Mouse (Mus musculus): Measurements from ENCODE around the gene Chid1. TPM values are rescaled to one million over a fixed set of nuclear protein-coding genes. Genes with fewer than 3 reads are reported as not detected.
A peak's percentile ranks its signal among the peaks of the same experiment; 100 is the strongest.

The Chid1 gene
- polyA plus RNA-seq, 1 experiment = 37.9 TPM

DNA sequence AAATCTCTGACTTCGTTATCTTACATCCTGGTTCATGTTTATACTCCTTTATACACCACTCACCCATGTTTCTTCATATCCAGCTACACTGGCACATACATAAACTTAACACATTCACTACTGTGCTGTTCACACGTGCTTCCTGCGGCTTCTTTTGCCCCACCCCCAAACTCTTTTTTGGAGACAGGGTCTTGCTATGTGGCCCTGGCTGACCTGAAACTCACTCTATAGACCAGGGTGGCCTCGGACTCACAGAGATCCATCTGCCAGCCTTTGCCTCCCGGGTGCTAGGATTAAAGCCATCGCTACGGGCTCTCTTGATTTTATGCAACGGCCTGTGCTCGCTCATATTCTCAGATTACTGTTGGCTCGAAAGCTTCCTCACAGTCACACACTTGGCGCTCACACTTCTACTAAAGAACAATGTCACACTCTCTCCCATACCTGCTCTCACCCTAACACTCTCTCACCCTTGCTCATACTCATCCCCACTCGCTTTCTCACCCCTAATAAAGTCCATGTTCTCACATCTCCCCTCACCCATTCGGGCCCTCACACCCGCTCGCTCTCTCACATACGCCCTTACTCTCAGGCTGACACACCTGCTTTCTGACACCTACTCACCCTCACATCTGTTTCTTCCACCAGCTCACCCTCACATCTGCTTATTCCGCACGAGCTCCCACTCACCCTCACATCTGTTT is 653 bp downstream of the Chid1 start:
- Histone ChIP-seq H3K27me3 (ENCODE audit: control insufficient read depth, insufficient read depth, low read length) (no peaks in the 10 kb centered on the region), H3K4me1 (ENCODE audit: control insufficient read depth, insufficient read depth, low read length) (peaks cover 24% of the 10 kb centered on the region), H3K4me3 (replicated peaks; ENCODE audit: insufficient read depth, low read depth, low read length) (peak overlapping the region; percentile 99), H3K27ac (ENCODE audit: insufficient read depth, low read length) (peak overlapping the region; percentile 93)
- 8% methylated on average over 18 of the region's 18 CpGs for WGBS
- TF ChIP-seq CTCF (IDR thresholded peaks at IDR 0.05; ENCODE audit: borderline replicate concordance, insufficient read depth, low read depth, low read length) (no peak), POLR2A (IDR thresholded peaks at IDR 0.05; ENCODE audit: borderline replicate concordance, insufficient read depth, low read length) (no peak)
- peak; percentile 32 to 38 for DNase-seq

DNA sequence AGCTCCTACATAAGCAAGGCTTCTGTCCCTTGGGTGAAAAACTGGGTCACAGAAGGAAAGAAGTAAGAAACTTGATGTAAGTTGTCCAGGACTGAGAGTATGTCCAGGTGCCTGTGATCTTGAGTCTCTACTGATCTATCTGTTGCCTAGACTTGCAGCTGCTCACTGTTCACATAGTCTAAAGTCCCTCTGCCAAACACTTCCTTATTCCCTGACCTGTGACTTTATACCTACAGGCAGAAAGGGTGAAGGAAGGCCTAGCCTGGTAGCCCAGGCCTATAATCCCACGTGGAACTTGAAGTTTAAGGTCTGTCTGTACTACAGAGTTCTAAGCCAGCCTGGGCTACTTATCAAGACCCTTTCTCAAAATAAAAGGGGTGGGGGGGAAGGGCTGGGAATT is 4.1 kb downstream of the Chid1 start:
- Histone ChIP-seq H3K4me3 (replicated peaks; ENCODE audit: insufficient read depth, low read depth, low read length) (no peak overlapping the region), H3K4me1 (ENCODE audit: control insufficient read depth, insufficient read depth, low read length) (peaks cover 11% of the 10 kb centered on the region), H3K27me3 (ENCODE audit: control insufficient read depth, insufficient read depth, low read length) (no peaks in the 10 kb centered on the region), H3K27ac (ENCODE audit: insufficient read depth, low read length) (no peak overlapping the region)
- no peak for TF ChIP-seq POLR2A (IDR thresholded peaks at IDR 0.05; ENCODE audit: borderline replicate concordance, insufficient read depth, low read length)
- no peak for TF ChIP-seq CTCF (IDR thresholded peaks at IDR 0.05; ENCODE audit: borderline replicate concordance, insufficient read depth, low read depth, low read length)
- 81% methylated on average over 1 of the region's 1 CpGs for WGBS
- no peak for DNase-seq

DNA sequence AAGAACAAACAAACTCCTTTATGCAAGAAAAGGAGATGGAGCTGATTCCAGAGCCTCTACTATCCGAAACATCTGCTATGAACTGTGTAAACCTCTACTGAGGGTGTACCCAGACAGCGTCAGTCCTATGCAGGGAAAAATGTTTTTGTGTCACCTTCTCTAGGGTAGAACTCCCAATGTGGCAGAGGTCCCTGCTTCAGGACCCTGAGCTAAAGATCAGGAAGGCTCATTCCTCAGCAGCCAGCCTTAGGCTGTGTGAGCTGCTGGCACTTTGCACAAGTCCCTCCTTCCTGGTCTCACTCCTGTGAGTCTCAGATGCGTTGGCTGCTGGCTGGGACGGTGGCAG is 14.1 kb downstream of the Chid1 start:
- 68% methylated on average over 4 of the region's 4 CpGs for WGBS
- H3K27ac ChIP-seq (ENCODE audit: insufficient read depth, low read length) = no peak overlapping the region
- peaks cover 25% of the 10 kb centered on the region for H3K4me1 ChIP-seq (ENCODE audit: control insufficient read depth, insufficient read depth, low read length)
- no peaks in the 10 kb centered on the region for H3K27me3 ChIP-seq (ENCODE audit: control insufficient read depth, insufficient read depth, low read length)
- no peak overlapping the region for H3K4me3 ChIP-seq (replicated peaks; ENCODE audit: insufficient read depth, low read depth, low read length)
- no peak for TF ChIP-seq CTCF (IDR thresholded peaks at IDR 0.05; ENCODE audit: borderline replicate concordance, insufficient read depth, low read depth, low read length)
- TF ChIP-seq POLR2A (IDR thresholded peaks at IDR 0.05; ENCODE audit: borderline replicate concordance, insufficient read depth, low read length) = no peak
- DNase-seq = no peak

DNA sequence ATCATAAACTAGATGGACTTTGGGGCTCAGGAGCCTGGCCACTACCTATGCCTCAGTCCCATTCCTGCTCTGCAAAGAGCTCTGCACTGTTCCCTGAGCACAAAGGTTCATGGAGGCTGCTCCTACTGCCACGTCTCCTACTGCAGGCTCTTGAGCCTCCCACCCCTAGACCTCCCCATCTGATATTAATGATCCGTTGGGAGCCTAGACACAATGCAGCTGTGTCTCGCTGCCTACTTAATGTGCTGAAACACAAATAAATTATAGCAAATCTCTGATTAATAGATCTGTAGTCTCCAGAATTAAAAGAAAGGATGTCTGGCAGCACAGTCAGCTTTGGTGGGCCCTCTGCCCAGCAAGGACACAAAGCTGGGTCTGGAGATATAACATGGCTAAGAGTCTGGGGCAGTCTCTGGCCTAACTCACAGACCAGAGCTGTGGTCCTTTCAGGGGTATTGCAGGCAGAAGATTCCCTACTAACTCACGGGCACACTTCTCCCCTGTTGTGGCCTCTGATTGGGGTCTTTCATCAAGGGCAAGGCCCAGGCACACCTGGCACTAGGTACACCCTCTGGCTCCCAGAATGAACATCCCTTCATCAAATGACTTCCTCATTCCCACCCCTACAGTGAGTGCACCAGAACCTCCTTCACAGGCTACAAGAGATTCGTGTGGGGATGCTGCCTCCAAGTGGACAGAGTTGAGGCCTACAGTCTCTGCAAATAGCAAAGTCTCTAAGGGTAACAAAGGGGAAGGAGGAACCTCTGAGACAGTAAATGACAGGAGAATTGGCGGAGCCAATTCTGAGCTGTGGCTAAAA is 14.7 kb downstream of the Chid1 start:
- Histone ChIP-seq H3K4me1 (ENCODE audit: control insufficient read depth, insufficient read depth, low read length) (peaks cover 25% of the 10 kb centered on the region), H3K27ac (ENCODE audit: insufficient read depth, low read length) (peak overlapping the region; percentile 9; the same call in 1 of the 2 replicates), H3K27me3 (ENCODE audit: control insufficient read depth, insufficient read depth, low read length) (no peaks in the 10 kb centered on the region), H3K4me3 (replicated peaks; ENCODE audit: insufficient read depth, low read depth, low read length) (no peak overlapping the region)
- 42% methylated on average over 6 of the region's 6 CpGs for WGBS
- DNase-seq = peak; percentile 86 to 90
- no peak for TF ChIP-seq POLR2A (IDR thresholded peaks at IDR 0.05; ENCODE audit: borderline replicate concordance, insufficient read depth, low read length)
- TF ChIP-seq CTCF (IDR thresholded peaks at IDR 0.05; ENCODE audit: borderline replicate concordance, insufficient read depth, low read depth, low read length) = peak; percentile 98

DNA sequence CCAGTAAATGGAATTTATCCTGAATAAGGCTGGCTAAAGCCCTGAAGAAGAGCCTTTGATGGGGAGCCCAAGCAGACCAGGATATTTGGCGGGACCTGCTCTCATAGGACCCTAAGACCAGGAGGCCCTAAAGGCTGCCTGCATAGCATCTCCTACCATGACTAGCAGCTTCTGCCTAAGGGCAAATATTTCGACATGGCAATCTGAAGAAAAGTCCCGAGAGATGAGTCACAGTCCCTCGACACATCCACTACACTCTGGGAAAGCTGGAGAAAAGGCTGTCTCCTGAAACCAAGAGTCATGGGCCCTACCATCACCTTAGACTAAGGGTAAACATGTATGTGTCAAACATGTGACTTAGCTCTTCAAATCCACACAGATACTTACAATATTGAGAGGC is 15.4 kb downstream of the Chid1 start:
- no peak for TF ChIP-seq CTCF (IDR thresholded peaks at IDR 0.05; ENCODE audit: borderline replicate concordance, insufficient read depth, low read depth, low read length)
- no peak for TF ChIP-seq POLR2A (IDR thresholded peaks at IDR 0.05; ENCODE audit: borderline replicate concordance, insufficient read depth, low read length)
- no peaks in the 10 kb centered on the region for H3K27me3 ChIP-seq (ENCODE audit: control insufficient read depth, insufficient read depth, low read length)
- H3K4me1 ChIP-seq (ENCODE audit: control insufficient read depth, insufficient read depth, low read length) = peaks cover 25% of the 10 kb centered on the region
- H3K27ac ChIP-seq (ENCODE audit: insufficient read depth, low read length) = no peak overlapping the region
- WGBS = 87% methylated on average over 4 of the region's 4 CpGs
- no peak for DNase-seq
- no peak overlapping the region for H3K4me3 ChIP-seq (replicated peaks; ENCODE audit: insufficient read depth, low read depth, low read length)

DNA sequence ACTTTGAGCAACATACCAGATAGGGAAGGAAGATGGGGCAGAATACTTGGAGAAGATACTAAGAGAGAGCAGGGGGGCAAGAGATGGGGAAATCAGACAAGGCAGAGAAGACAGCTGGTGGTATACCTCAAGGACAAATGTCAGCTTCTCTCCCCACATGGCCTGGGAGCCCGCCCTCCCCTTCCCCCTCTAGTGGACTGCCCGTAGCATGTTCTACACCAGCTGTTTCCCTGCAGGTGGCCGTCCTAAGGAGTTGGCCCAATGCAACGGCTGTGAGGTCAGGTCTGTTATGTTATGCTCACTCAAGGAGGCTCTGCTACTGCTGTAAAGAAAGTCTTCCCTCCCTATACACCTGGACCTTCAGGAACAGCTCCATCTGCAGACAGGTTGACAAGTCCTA is 16.6 kb downstream of the Chid1 start:
- H3K4me1 ChIP-seq (ENCODE audit: control insufficient read depth, insufficient read depth, low read length) = peaks cover 25% of the 10 kb centered on the region
- peak in 1 of 2 experiments; percentile 40 for DNase-seq
- 15% methylated on average over 4 of the region's 4 CpGs for WGBS
- no peak overlapping the region for H3K27ac ChIP-seq (ENCODE audit: insufficient read depth, low read length)
- no peaks in the 10 kb centered on the region for H3K27me3 ChIP-seq (ENCODE audit: control insufficient read depth, insufficient read depth, low read length)
- no peak overlapping the region for H3K4me3 ChIP-seq (replicated peaks; ENCODE audit: insufficient read depth, low read depth, low read length)
- TF ChIP-seq POLR2A (IDR thresholded peaks at IDR 0.05; ENCODE audit: borderline replicate concordance, insufficient read depth, low read length) (no peak), CTCF (IDR thresholded peaks at IDR 0.05; ENCODE audit: borderline replicate concordance, insufficient read depth, low read depth, low read length) (peak; percentile 6; the same call in 1 of the 2 replicates)

DNA sequence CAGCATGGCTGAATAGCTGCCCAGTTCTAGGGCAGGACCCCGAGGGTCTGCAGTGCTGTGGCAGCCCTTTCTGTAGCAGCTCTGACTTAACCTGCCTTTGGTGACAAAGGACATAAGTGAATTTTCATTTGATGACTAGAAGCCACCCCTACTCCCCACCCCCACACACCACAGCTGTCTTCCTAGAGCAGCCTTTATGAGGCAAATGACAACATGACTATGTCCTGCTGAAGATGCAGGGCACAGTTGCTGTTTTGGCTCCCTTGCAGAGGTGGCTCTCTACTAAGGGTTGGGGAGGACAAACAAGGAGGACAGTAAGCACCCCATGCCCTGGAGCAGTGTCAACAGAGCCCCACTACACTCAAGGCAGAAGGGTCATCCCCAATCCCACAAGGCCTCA is 19.9 kb downstream of the Chid1 start:
- no peaks in the 10 kb centered on the region for H3K27me3 ChIP-seq (ENCODE audit: control insufficient read depth, insufficient read depth, low read length)
- H3K4me3 ChIP-seq (replicated peaks; ENCODE audit: insufficient read depth, low read depth, low read length) = no peak overlapping the region
- peaks cover 21% of the 10 kb centered on the region for H3K4me1 ChIP-seq (ENCODE audit: control insufficient read depth, insufficient read depth, low read length)
- TF ChIP-seq POLR2A (IDR thresholded peaks at IDR 0.05; ENCODE audit: borderline replicate concordance, insufficient read depth, low read length) (no peak), CTCF (IDR thresholded peaks at IDR 0.05; ENCODE audit: borderline replicate concordance, insufficient read depth, low read depth, low read length) (no peak)
- DNase-seq = no peak
- H3K27ac ChIP-seq (ENCODE audit: insufficient read depth, low read length) = no peak overlapping the region
- WGBS = 67% methylated on average over 1 of the region's 1 CpGs

DNA sequence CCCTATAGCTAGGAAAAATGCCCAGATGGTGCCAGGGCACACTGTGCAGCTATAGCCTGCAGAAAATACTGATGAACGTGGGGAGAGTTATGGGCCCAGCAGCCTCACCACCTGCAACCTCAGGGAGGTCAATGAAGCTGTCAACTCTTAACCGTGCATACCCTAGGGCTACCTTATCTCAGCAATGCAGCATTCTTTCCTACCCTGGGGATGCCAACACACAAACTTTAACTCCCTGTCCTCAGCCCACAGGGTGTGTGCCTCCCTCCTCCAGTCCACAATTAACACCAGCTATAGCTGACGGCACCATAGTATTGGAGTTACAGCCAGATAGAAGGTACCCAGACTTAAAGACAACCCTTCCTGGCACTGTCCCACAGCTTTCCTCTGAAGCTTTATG is 20.7 kb downstream of the Chid1 start:
- TF ChIP-seq CTCF (IDR thresholded peaks at IDR 0.05; ENCODE audit: borderline replicate concordance, insufficient read depth, low read depth, low read length) = no peak
- TF ChIP-seq POLR2A (IDR thresholded peaks at IDR 0.05; ENCODE audit: borderline replicate concordance, insufficient read depth, low read length) = no peak
- 60% methylated on average over 3 of the region's 3 CpGs for WGBS
- Histone ChIP-seq H3K4me3 (replicated peaks; ENCODE audit: insufficient read depth, low read depth, low read length) (no peak overlapping the region), H3K4me1 (ENCODE audit: control insufficient read depth, insufficient read depth, low read length) (peaks cover 14% of the 10 kb centered on the region), H3K27ac (ENCODE audit: insufficient read depth, low read length) (no peak overlapping the region), H3K27me3 (ENCODE audit: control insufficient read depth, insufficient read depth, low read length) (no peaks in the 10 kb centered on the region)
- no peak for DNase-seq

All from cerebellum, adult 2 months (tissue).